Mouse (Mus musculus) kidney, adult 2 months (tissue): ENCODE data around the gene Arpc1b. TPM values are rescaled to one million over a fixed set of nuclear protein-coding genes. Genes with fewer than 3 reads are reported as not detected.
A peak's percentile ranks its signal among the peaks of the same experiment; 100 is the strongest.

Source experiments
- DNase-seq: peaks from one replicate; pipeline ENCODE4 v3.0.0; 2021
- H3K27ac ChIP-seq: fragments of 200-500 bp; 2 replicates; pipeline ENCODE4 v1.5.1; 2012; ENCODE audit warnings: low read depth, low read length, control low read depth, inconsistent platforms; ENCODE audit not compliant: insufficient read depth
- H3K27me3 ChIP-seq: fragments of 200-500 bp; replicated peaks from 2 replicates; pipeline ENCODE4 v1.6.1; 2012; ENCODE audit warnings: mild to moderate bottlenecking, moderate library complexity, low read length, inconsistent platforms; ENCODE audit not compliant: control insufficient read depth, insufficient read depth
- H3K36me3 ChIP-seq: fragments of 200-500 bp; 2 replicates; pipeline ENCODE4 v1.6.1; 2012; ENCODE audit warnings: mild to moderate bottlenecking, moderate library complexity, low read length, inconsistent platforms; ENCODE audit not compliant: control insufficient read depth, insufficient read depth
- H3K4me1 ChIP-seq: fragments of 200-500 bp; 2 replicates; pipeline ENCODE4 v1.6.1; 2011; ENCODE audit warnings: low read length; ENCODE audit not compliant: control insufficient read depth, insufficient read depth
- H3K4me3 ChIP-seq: fragments of 200-500 bp; 2 replicates; pipeline ENCODE4 v1.5.1; 2011; ENCODE audit warnings: mild to moderate bottlenecking, low read depth, low read length, control low read depth; ENCODE audit not compliant: insufficient read depth
- CTCF ChIP-seq: fragments of 200-500 bp; conservative IDR thresholded peaks from 2 replicates; pipeline ENCODE4 v1.5.1; 2011; ENCODE audit warnings: low read depth, mild to moderate bottlenecking, control low read depth, low read length, moderate library complexity, mixed read lengths; ENCODE audit not compliant: insufficient read depth, insufficient read length
- POLR2A ChIP-seq: fragments of 200-500 bp; IDR thresholded peaks from one replicate; pipeline ENCODE4 v1.6.1; 2011; ENCODE audit warnings: low read depth, low read length, control low read depth
- WGBS: fragments of 180-500 bp; shearing (Covaris S2); methylation state at CpG from one replicate; pipeline ENCODE4 v1.1.7; 2018; 5-methylcytosine and 5-hydroxymethylcytosine counted together
- polyA plus RNA-seq: library from polyadenylated mRNA; depleted of rRNA; stranded (reverse); fragments of >200 nt; gene quantifications from 2 replicates; pipeline ENCODE4 v1.2.3, GENCODE M21; 2012

Arpc1b gene
- polyA plus RNA-seq, 1 experiment: 193 TPM

DNA sequence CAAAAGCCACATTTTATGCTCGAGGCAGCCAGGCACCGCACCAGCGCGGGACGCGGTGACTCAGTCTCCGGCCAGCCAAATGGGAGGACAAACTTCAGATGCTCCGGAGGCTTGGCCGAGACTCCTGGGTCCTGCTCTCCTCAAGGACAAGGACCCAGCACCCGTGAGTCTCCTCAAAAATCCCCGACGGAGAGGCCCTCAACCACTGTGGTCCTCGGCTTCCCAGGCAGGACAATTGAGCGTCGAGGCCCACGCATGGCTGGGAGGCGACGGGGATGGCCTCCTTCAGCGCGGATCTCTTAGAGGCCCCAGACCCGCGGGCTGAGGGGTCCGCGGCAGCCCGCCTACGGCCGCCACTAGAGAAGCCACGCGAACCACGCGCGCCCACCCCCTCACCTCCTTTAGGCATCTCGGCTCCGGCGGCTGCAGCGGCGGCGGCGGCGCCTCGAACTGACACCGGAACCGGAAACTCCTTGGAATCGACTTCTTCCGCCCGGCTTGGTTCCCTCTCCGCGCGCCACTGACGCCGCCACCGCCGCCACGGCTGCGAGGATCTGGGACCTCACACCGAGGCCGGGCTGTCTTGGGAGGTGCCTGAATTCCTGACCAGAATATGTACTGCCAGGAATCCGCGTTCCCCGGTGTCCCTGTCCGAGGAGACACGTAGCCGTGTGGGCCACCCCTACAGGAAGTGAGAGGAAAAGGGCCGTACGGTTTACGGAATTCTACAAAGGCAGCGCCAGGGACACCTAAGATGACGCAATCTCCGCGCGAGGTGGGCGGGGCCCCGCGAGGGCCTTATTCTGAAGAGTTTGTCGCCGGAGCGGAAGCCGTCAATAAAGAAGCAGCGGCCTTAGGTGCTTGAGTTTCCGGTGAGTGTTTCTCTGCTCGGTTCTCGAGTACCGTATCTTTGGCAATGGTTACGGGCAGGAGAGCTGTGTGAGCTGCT lies 25.8 kb downstream of the Arpc1b start, which contains the start of the genes Pdap1 and Bud31:
Pdap1 (minus strand) TSS at position 668 of the 949 bp plus-strand sequence.
Bud31 (plus strand) TSS at position 792 of the 949 bp plus-strand sequence.
- WGBS: under 1% methylated on average over 84 of the region's 84 CpGs
- peak; percentile 96 for DNase-seq
- Histone ChIP-seq H3K27me3 (no peaks in the 10 kb centered on the region), H3K4me1 (peaks cover 8% of the 10 kb centered on the region; the same call in 1 of the 2 replicates), H3K4me3 (peak within 1 kb of the TSS; percentile 93), H3K36me3 (no peaks in the 10 kb centered on the region; the same call in 1 of the 2 replicates), H3K27ac (peak within 1 kb of the TSS; percentile 97)
- TF ChIP-seq CTCF (no peak), POLR2A (peak; percentile 75)

- H3K36me3 ChIP-seq: peaks cover 2% of the 10 kb centered on the region
- peak overlapping the region; percentile 93 for H3K4me3 ChIP-seq
- H3K27ac ChIP-seq: peak overlapping the region; percentile 97
- DNase-seq: no peak
- peaks cover 8% of the 10 kb centered on the region; the same call in 1 of the 2 replicates for H3K4me1 ChIP-seq
- H3K27me3 ChIP-seq: no peaks in the 10 kb centered on the region
- WGBS: under 1% methylated on average over 18 of the region's 18 CpGs
- TF ChIP-seq CTCF (no peak), POLR2A (no peak)
Measured at GRCm38 (mm10) chr5:145140611-145141010, 26.6 kb downstream of the Arpc1b start.

GRCm38 (mm10) chr5:145147748-145148147 lies 33.7 kb downstream of the Arpc1b start:
- Histone ChIP-seq H3K27ac (peak overlapping the region; percentile 47), H3K36me3 (peaks cover 2% of the 10 kb centered on the region), H3K4me1 (peaks cover 11% of the 10 kb centered on the region; the same call in 1 of the 2 replicates), H3K4me3 (no peak overlapping the region), H3K27me3 (no peaks in the 10 kb centered on the region)
- 49% methylated on average over 5 of the region's 5 CpGs for WGBS
- TF ChIP-seq CTCF (no peak), POLR2A (no peak)
- peak; percentile 84 for DNase-seq

DNA sequence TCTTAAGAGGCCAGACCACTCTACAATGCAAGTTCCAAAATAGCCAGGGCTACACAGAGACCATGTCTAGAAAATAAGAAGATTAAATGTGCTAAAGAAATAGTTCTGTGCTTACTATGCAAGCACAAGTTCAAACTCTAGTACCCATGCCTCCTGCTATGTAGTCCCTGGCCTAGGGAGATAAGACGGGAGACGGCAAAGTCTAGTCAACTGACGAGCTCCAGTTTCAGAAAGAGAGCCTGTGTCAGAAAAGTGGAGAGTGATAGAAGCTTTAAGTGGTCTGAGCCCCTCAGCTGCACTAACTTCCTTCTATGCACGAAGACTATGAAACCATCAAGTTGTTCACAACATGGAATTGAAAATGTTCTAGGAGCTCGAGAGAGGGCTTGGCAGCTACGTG lies 35.3 kb downstream of the Arpc1b start:
- no peak overlapping the region for H3K27ac ChIP-seq
- H3K36me3 ChIP-seq: peaks cover 3% of the 10 kb centered on the region
- H3K4me1 ChIP-seq: peaks cover 11% of the 10 kb centered on the region; the same call in 1 of the 2 replicates
- H3K27me3 ChIP-seq: no peaks in the 10 kb centered on the region
- DNase-seq: no peak
- TF ChIP-seq CTCF (no peak), POLR2A (no peak)
- no peak overlapping the region for H3K4me3 ChIP-seq
- WGBS: 92% methylated on average over 6 of the region's 6 CpGs

DNA sequence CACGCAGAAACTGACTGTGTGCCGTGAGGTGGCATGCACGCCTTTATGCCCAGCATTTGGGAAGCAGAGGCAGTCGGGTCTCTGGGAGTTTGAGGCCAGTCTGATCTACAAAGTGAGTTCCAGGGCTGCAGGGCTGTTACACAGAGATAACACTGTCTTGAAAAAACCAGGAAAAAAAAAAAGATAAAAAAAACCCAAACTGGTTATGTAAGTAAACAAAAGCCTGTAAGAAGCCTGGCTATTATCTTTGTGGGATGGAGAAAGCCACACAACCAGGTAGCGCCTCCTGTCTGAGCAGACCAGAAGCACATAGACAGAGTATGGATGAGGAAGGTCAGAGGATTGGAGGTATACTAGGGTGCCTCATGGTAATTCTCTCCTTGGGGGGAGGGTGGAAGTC lies 38.7 kb downstream of the Arpc1b start:
- H3K27me3 ChIP-seq: no peaks in the 10 kb centered on the region
- no peak overlapping the region for H3K4me3 ChIP-seq
- H3K4me1 ChIP-seq: peaks cover 4% of the 10 kb centered on the region; the same call in 1 of the 2 replicates
- peaks cover 5% of the 10 kb centered on the region for H3K36me3 ChIP-seq
- H3K27ac ChIP-seq: no peak overlapping the region
- 95% methylated on average over 5 of the region's 5 CpGs for WGBS
- no peak for TF ChIP-seq CTCF
- TF ChIP-seq POLR2A: no peak
- no peak for DNase-seq

GRCm38 (mm10) chr5:145161361-145161760 lies 47.3 kb downstream of the Arpc1b start:
- H3K4me3 ChIP-seq: no peak overlapping the region
- no peaks in the 10 kb centered on the region for H3K27me3 ChIP-seq
- WGBS: 92% methylated on average over 14 of the region's 14 CpGs
- H3K4me1 ChIP-seq: peaks cover 5% of the 10 kb centered on the region
- TF ChIP-seq POLR2A (no peak), CTCF (no peak)
- no peak for DNase-seq
- peaks cover 1% of the 10 kb centered on the region for H3K36me3 ChIP-seq
- H3K27ac ChIP-seq: no peak overlapping the region

- Histone ChIP-seq H3K36me3 (no peaks in the 10 kb centered on the region), H3K4me3 (peak overlapping the region; percentile 18; the same call in 1 of the 2 replicates), H3K27ac (peak overlapping the region; percentile 64), H3K27me3 (no peaks in the 10 kb centered on the region), H3K4me1 (peaks cover 9% of the 10 kb centered on the region)
- DNase-seq: peak; percentile 46
- 36% methylated on average over 3 of the region's 3 CpGs for WGBS
- no peak for TF ChIP-seq POLR2A
- no peak for TF ChIP-seq CTCF
Measured at GRCm38 (mm10) chr5:145164710-145165109, 50.7 kb downstream of the Arpc1b start.
